Mouse (Mus musculus) neural tube, postnatal 0 days (tissue): ENCODE results near the gene Cxcl3. TPM values are rescaled to one million over a fixed set of nuclear protein-coding genes. Genes with fewer than 3 reads are reported as not detected.

ENCODE experiments used
- microRNA-seq: library from miRNA; unstranded; fragments of <30 nt; microRNA quantifications from one replicate; pipeline ENCODE4, GENCODE M21; 2016
- polyA plus RNA-seq: library from polyadenylated mRNA; unstranded; fragments of >200 nt; fragmentation: Nextera tagmentation; extraction: Ambion mirVana; gene quantifications from 2 replicates; pipeline ENCODE4 v1.2.1, GENCODE M21; 2015

Gene Cxcl3
- 0.69 and 0.71 TPM in 2 replicates for polyA plus RNA-seq

DNA sequence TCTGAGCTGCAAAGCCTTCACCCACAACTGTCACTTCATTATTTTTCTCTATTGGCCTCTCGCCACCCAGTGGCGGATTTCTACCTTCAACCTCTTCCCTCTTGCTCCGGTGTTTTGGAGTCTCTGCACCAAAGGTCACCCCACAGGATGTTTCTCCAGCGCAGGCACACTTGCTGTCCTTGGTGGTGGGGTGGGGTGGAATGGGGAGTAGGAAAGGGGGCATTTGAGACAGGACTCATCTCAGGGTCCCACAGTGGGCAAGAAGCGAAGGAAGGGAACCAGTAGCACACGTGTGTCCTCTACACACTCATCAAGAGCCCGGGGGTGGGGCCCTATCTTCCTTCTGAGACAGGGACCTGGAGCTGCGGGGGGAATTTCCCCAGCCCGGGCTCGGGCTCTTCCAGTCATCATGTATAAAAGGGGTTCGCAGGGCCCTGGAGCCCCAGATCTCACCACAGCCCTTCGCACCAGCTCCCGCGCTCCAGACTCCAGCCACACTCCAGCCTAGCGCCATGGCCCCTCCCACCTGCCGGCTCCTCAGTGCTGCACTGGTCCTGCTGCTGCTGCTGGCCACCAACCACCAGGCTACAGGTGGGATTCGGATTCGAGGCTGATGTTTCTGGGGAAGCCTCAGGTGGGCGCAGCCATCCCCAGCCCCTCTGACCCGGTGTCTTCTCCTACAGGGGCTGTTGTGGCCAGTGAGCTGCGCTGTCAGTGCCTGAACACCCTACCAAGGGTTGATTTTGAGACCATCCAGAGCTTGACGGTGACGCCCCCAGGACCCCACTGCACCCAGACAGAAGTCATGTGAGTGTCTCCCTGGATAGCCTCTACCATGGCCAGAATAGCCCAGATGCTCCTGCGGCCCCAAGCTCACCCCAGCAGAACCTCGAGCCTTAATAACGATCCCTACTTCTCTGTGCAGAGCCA, at the start of gene Cxcl3:
TSS of gene Cxcl3 (plus strand) at position 445 of the 930 bp plus-strand sequence.

GRCm38 (mm10) chr5:90759077-90760065, 26.5 kb upstream of the Cxcl3 start, which contains the start of gene Cxcl5:
Gene Cxcl5 (plus strand): TSS chr5:90759360.

DNA sequence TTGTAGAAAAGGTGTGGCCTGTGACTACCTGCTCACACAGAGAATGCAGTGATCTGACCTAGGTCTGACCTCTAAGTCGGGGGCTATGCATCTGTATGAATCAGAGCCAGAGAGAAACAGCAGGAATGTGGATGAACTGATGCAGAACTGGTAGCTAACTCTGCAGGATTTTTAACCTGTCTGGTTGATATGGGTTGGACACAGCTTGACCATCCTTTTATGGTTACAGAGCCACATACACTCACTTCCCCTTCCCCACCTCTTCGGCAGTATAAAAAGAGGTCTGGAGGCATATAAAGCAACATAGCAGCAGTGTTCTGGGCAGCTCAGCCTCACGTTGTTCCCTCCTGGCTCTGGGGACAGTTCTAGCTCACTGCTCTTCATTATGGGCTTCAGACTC, 17.7 kb upstream of the Cxcl3 start, which contains the start of gene Ppbp:
TSS of gene Ppbp (plus strand) at position 301 of the 400 bp plus-strand sequence.

GRCm38 (mm10) chr5:90771880-90772653, 13.8 kb upstream of the Cxcl3 start, which contains the start of gene Pf4:
Gene Pf4 (plus strand): TSS chr5:90772435.

DNA sequence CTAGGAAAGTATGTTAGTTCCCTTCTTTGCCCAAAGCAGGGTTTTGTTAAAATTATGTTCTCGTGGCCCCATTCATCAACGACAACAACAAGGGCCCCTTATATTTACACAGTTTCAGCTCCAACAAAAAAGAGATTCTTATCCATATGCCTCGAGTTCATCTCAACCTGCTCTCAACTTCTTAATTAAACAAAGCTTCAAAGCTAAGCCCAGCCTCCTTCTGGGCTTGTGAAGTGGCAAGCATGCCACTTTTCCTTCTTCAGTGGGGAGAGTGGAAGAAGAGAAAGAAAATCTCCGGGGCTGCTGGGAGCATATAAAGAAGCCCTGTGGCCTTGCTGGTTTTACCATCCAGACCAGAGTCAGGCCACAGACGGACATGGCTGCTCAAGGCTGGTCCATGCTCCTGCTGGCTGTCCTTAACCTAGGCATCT, 8.3 kb downstream of the Cxcl3 start, which contains the start of gene Cxcl15:
TSS of gene Cxcl15 (plus strand) at position 340 of the 431 bp plus-strand sequence.

Small RNAs within 50 kb of the gene (microRNA-seq; reads per million reads assigned to microRNA genes)
- gene Gm24322: not detected

Other genes starting within 250 kb of the Cxcl3 start
- 0.08 and 0.09 TPM in 2 replicates for gene 5830473C10Rik, start 225.0 kb upstream of the Cxcl3 start, polyA plus RNA-seq
- gene Rassf6, start 145.4 kb upstream of the Cxcl3 start, polyA plus RNA-seq: 2.9 and 3.0 TPM in 2 replicates
- 0.52 and 0.75 TPM in 2 replicates for gene Cxcl5, start 26.7 kb upstream of the Cxcl3 start, polyA plus RNA-seq
- 0.52 and 0.71 TPM in 2 replicates for gene Ppbp, start 17.6 kb upstream of the Cxcl3 start, polyA plus RNA-seq
- 77.7 and 111 TPM in 2 replicates for gene Pf4, start 13.7 kb upstream of the Cxcl3 start, polyA plus RNA-seq
- not detected in 2 replicates for gene Cxcl15, start 8.4 kb downstream of the Cxcl3 start, polyA plus RNA-seq
- gene Cxcl1, start 105.1 kb downstream of the Cxcl3 start, polyA plus RNA-seq: 0.86 TPM in 1 of 2 replicates, not detected in the other
- not detected in 2 replicates for gene Cxcl2, start 117.8 kb downstream of the Cxcl3 start, polyA plus RNA-seq
- 85.9 and 88.7 TPM in 2 replicates for gene Mthfd2l, start 145.0 kb downstream of the Cxcl3 start, polyA plus RNA-seq
- gene Epgn, start 241.4 kb downstream of the Cxcl3 start, polyA plus RNA-seq: 0.14 TPM in 1 of 2 replicates, not detected in the other